Mouse (Mus musculus): ENCODE measurements around the gene Icam5. TPM values are rescaled to one million over a fixed set of nuclear protein-coding genes. Genes with fewer than 3 reads are reported as not detected.
A peak's percentile ranks its signal among the peaks of the same experiment; 100 is the strongest.

Gene Icam5
- polyA plus RNA-seq, 1 experiment: 0.31 TPM

GRCm38 (mm10) chr9:21045235-21045634 is 13.4 kb downstream of the Icam5 start:
- TF ChIP-seq POLR2A (IDR thresholded peaks at IDR 0.05; ENCODE audit: borderline replicate concordance, low read depth, low read length) (no peak), CTCF (IDR thresholded peaks at IDR 0.05; ENCODE audit: low read depth, low read length) (no peak)
- no peak overlapping the region for H3K27ac ChIP-seq (ENCODE audit: insufficient read depth, low read depth, low read length)
- H3K4me1 ChIP-seq (ENCODE audit: control insufficient read depth, insufficient read depth, low read length): peaks cover 12% of the 10 kb centered on the region

DNA sequence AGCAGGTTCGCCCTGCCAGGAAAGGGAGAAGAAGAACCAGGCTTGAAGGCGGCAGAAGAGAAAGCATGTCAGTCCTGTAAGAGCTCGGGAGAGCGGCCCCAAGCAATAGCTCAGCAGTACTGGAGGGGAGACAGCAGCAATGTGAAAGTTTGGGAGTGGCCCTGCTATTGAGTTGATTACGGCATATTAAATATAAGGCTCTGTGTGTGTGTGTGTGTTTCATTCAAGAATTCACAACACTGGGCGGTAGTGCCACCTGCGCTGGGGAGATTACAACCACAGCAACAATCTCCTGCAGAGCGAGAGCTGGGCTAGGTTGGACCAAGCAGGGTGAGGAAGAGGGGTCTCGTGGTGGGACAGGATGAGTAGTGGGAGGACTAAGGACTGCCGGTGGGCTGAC is 19.7 kb downstream of the Icam5 start:
- TF ChIP-seq CTCF (IDR thresholded peaks at IDR 0.05; ENCODE audit: low read depth, low read length) (no peak), POLR2A (IDR thresholded peaks at IDR 0.05; ENCODE audit: borderline replicate concordance, low read depth, low read length) (no peak)
- Histone ChIP-seq H3K4me3 (ENCODE audit: insufficient read depth, low read length) (no peak overlapping the region), H3K4me1 (ENCODE audit: control insufficient read depth, insufficient read depth, low read length) (no peaks in the 10 kb centered on the region), H3K27ac (ENCODE audit: insufficient read depth, low read depth, low read length) (no peak overlapping the region)

More at GRCm38 (mm10) chr9:21045235-21045634, 13.4 kb downstream of the Icam5 start:
- no peak overlapping the region for H3K4me3 ChIP-seq (ENCODE audit: insufficient read depth, low read length)

DNA sequence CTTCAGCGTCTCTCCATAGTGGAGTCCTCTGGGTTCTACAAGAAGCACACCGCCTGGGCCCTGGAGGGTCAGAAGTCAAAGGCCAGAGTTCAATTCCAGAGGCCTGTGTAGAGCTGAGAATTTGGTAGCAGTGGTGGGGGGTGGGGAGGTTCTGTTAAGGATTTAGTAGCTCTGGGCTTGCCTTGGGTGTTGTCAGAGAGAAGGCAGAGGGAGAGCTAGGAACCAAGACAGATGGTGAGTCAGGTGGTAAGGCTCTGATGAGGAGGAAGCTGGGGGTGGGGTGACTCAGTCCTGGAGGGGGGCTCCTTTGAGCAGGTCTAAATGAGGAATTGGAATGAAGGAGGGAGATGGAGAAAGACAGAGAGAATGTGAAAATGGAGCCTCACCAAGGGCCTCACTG is 31.1 kb downstream of the Icam5 start:
- peaks cover 7% of the 10 kb centered on the region for H3K4me1 ChIP-seq (ENCODE audit: control insufficient read depth, insufficient read depth, low read length)
- H3K27ac ChIP-seq (ENCODE audit: insufficient read depth, low read depth, low read length): no peak overlapping the region
- no peak for TF ChIP-seq POLR2A (IDR thresholded peaks at IDR 0.05; ENCODE audit: borderline replicate concordance, low read depth, low read length)
- no peak for TF ChIP-seq CTCF (IDR thresholded peaks at IDR 0.05; ENCODE audit: low read depth, low read length)
- no peak overlapping the region for H3K4me3 ChIP-seq (ENCODE audit: insufficient read depth, low read length)

DNA sequence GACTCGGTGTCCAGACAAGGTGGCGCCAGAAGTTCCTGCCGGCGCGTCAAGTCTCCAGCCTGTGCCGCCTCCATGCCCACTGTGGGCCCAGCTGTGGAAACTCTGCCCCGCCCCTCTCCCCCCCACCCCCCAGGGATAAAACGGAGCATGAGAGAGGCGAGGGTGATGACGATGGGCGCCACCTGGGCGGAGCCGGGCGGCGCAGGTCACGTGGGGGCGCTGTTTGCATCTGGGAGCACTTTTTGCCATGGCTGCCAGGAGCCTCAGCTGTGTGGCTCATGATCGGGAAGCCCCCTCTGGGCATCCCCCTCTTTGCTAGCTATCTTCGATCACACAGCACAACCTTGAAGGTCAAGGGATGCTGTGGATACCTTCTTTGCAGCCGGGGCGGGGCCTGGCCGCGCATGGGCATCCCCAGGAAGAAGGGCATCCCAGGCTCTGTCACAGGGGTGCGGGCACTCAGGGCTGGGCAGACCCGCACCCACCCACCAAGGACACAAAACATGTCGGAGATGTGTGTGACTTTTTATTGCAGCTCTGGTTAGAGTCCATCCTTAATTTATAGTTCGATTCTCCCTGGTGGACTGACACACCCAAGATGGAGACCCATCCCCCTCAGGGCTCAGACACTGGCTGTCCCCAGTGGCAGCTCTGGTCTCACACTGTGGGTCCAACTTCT is 35.3 kb downstream of the Icam5 start, which contains the start of gene Zglp1:
Gene Zglp1, minus strand, starts transcription at position 88 of the 679 bp plus-strand sequence.
- no peak within 1 kb of the TSS for H3K27ac ChIP-seq (ENCODE audit: insufficient read depth, low read depth, low read length)
- peaks cover 13% of the 10 kb centered on the region for H3K4me1 ChIP-seq (ENCODE audit: control insufficient read depth, insufficient read depth, low read length)
- TF ChIP-seq POLR2A (IDR thresholded peaks at IDR 0.05; ENCODE audit: borderline replicate concordance, low read depth, low read length): no peak
- TF ChIP-seq CTCF (IDR thresholded peaks at IDR 0.05; ENCODE audit: low read depth, low read length): no peak
- H3K4me3 ChIP-seq (ENCODE audit: insufficient read depth, low read length): no peak within 1 kb of the TSS

DNA sequence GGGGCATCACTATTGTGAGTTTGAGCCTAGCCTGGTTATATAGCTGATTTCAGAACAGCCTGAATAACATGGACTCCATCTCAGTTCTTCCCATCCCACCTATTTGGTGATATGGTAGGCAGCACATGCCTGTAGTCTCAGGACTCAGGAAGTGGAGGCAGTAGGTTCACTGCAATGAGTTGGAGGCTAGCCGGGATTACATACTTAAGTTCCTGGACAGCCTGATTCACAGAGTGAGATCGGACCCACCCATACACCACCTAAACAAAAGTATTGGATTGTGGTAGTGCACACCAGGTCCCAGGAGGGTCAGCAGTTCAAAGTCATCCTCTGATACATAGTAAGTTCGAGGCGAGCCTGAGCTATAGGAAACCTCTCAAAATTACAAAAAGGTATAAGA is 40.8 kb downstream of the Icam5 start:
- Histone ChIP-seq H3K4me1 (ENCODE audit: control insufficient read depth, insufficient read depth, low read length) (peaks cover 9% of the 10 kb centered on the region), H3K4me3 (ENCODE audit: insufficient read depth, low read length) (peak overlapping the region; percentile 95), H3K27ac (ENCODE audit: insufficient read depth, low read depth, low read length) (peak overlapping the region; percentile 48; the same call in 1 of the 2 replicates)
- TF ChIP-seq CTCF (IDR thresholded peaks at IDR 0.05; ENCODE audit: low read depth, low read length) (no peak), POLR2A (IDR thresholded peaks at IDR 0.05; ENCODE audit: borderline replicate concordance, low read depth, low read length) (no peak)

DNA sequence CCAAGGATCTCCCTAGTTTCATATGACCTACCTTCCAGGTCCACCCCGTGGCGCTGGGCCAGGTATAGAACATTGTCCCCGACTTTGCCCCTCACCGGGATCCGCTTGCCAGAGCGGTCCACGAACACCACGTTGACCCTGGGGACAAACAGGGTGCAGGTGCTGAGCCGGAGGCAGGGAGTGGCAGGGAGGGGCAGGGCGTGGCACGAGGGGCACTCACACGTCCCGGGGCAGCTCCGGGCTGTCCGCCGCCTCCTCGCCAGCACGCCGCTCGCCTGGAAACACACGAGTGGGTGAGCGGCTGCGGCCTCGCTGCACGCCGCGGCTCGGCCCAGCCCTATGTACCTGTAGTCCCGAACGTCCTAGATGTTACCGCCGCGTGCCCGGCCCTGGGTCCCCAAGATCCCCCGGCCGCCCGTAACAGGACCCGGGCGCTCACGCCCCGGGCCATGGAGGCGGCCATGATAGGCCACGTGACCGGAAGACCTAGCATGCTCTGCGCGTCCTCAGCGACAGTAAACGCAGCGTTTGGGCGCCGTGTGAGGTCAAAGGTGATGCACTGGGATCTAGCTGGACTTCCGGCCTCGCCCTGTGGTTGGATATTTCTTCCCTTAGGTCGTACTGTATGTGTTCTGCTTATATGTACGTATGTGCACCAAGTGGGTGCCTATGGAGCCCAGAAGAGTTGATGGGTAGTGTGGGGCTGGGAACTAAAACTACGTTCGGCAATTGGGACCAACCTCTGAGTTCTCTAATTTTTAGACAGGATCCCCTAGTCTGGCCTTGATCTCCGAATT is 41.4 kb downstream of the Icam5 start, which contains the start of the genes Gm49373 and Fdx1l:
Gene Gm49373, minus strand, starts transcription at position 53 of the 797 bp plus-strand sequence.
Gene Fdx1l, minus strand, starts transcription at position 571 of the 797 bp plus-strand sequence.
- Histone ChIP-seq H3K27ac (ENCODE audit: insufficient read depth, low read depth, low read length) (peak within 1 kb of the TSS; percentile 48), H3K4me1 (ENCODE audit: control insufficient read depth, insufficient read depth, low read length) (peaks cover 9% of the 10 kb centered on the region), H3K4me3 (ENCODE audit: insufficient read depth, low read length) (peak within 1 kb of the TSS; percentile 95)
- TF ChIP-seq POLR2A (IDR thresholded peaks at IDR 0.05; ENCODE audit: borderline replicate concordance, low read depth, low read length): no peak; the same call in 1 of the 2 replicates
- TF ChIP-seq CTCF (IDR thresholded peaks at IDR 0.05; ENCODE audit: low read depth, low read length): no peak

- Histone ChIP-seq H3K4me3 (ENCODE audit: insufficient read depth, low read length) (no peak overlapping the region), H3K4me1 (ENCODE audit: control insufficient read depth, insufficient read depth, low read length) (peaks cover 9% of the 10 kb centered on the region), H3K27ac (ENCODE audit: insufficient read depth, low read depth, low read length) (no peak overlapping the region)
- no peak for TF ChIP-seq CTCF (IDR thresholded peaks at IDR 0.05; ENCODE audit: low read depth, low read length)
- TF ChIP-seq POLR2A (IDR thresholded peaks at IDR 0.05; ENCODE audit: borderline replicate concordance, low read depth, low read length): no peak
Measured at GRCm38 (mm10) chr9:21074173-21074572, 42.3 kb downstream of the Icam5 start.

DNA sequence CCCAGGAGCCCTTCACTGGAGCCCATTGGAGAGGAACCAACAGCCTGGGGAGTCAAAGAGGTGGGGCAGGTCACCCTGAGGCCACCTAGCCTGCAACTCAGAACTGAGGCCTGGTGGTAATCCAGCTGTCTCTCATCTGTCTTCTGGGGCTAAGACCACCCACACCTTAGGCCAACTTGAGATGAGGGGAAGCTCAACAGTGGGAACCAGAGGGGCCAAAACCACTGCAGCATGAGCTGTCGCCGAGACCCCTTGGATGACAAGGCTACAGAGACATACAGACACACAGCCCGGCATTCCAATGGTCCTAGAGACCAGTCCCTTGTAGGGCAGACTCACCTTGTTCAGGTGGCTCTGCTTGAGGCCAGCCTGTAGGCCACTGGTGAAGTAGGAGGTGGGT is 43.8 kb downstream of the Icam5 start:
- H3K27ac ChIP-seq (ENCODE audit: insufficient read depth, low read depth, low read length): no peak overlapping the region
- no peak overlapping the region for H3K4me3 ChIP-seq (ENCODE audit: insufficient read depth, low read length)
- no peak for TF ChIP-seq CTCF (IDR thresholded peaks at IDR 0.05; ENCODE audit: low read depth, low read length)
- TF ChIP-seq POLR2A (IDR thresholded peaks at IDR 0.05; ENCODE audit: borderline replicate concordance, low read depth, low read length): no peak
- peaks cover 9% of the 10 kb centered on the region for H3K4me1 ChIP-seq (ENCODE audit: control insufficient read depth, insufficient read depth, low read length)

GRCm38 (mm10) chr9:21081127-21081526 is 49.3 kb downstream of the Icam5 start:
- H3K27ac ChIP-seq (ENCODE audit: insufficient read depth, low read depth, low read length): no peak overlapping the region
- no peaks in the 10 kb centered on the region for H3K4me1 ChIP-seq (ENCODE audit: control insufficient read depth, insufficient read depth, low read length)
- TF ChIP-seq POLR2A (IDR thresholded peaks at IDR 0.05; ENCODE audit: borderline replicate concordance, low read depth, low read length) (no peak), CTCF (IDR thresholded peaks at IDR 0.05; ENCODE audit: low read depth, low read length) (no peak)

GRCm38 (mm10) chr9:21083324-21083723 is 51.5 kb downstream of the Icam5 start:
- TF ChIP-seq POLR2A (IDR thresholded peaks at IDR 0.05; ENCODE audit: borderline replicate concordance, low read depth, low read length) (no peak), CTCF (IDR thresholded peaks at IDR 0.05; ENCODE audit: low read depth, low read length) (no peak)
- no peak overlapping the region for H3K27ac ChIP-seq (ENCODE audit: insufficient read depth, low read depth, low read length)
- H3K4me1 ChIP-seq (ENCODE audit: control insufficient read depth, insufficient read depth, low read length): no peaks in the 10 kb centered on the region
- H3K4me3 ChIP-seq (ENCODE audit: insufficient read depth, low read length): no peak overlapping the region

More at GRCm38 (mm10) chr9:21081127-21081526, 49.3 kb downstream of the Icam5 start:
- H3K4me3 ChIP-seq (ENCODE audit: insufficient read depth, low read length): no peak overlapping the region

Other genes starting within 250 kb of the Icam5 start
- gene Col5a3, start 217.0 kb upstream of the Icam5 start, polyA plus RNA-seq (2012; ENCODE audit: insufficient read depth, insufficient read length, missing spikeins): 0.15 and 0.31 TPM in 2 replicates
- not detected in 2 replicates for gene Rdh8, start 213.6 kb upstream of the Icam5 start, polyA plus RNA-seq (2012; ENCODE audit: insufficient read depth, insufficient read length, missing spikeins)
- gene A230050P20Rik, start 163.4 kb upstream of the Icam5 start, polyA plus RNA-seq (2012; ENCODE audit: insufficient read depth, insufficient read length, missing spikeins): 19.9 and 23.5 TPM in 2 replicates
- 1.4 and 1.7 TPM in 2 replicates for gene Angptl6, start 152.3 kb upstream of the Icam5 start, polyA plus RNA-seq (2012; ENCODE audit: insufficient read depth, insufficient read length, missing spikeins)
- gene Ppan, start 143.9 kb upstream of the Icam5 start, polyA plus RNA-seq (2012; ENCODE audit: insufficient read depth, insufficient read length, missing spikeins): 9.2 and 11.9 TPM in 2 replicates
- gene Eif3g, start 133.4 kb upstream of the Icam5 start, polyA plus RNA-seq (2012; ENCODE audit: insufficient read depth, insufficient read length, missing spikeins): 65.4 and 71.5 TPM in 2 replicates
- 53.0 and 54.5 TPM in 2 replicates for gene Dnmt1, start 72.2 kb upstream of the Icam5 start, polyA plus RNA-seq (2012; ENCODE audit: insufficient read depth, insufficient read length, missing spikeins)
- 46.5 and 48.2 TPM in 2 replicates for gene S1pr2, start 55.3 kb upstream of the Icam5 start, polyA plus RNA-seq (2012; ENCODE audit: insufficient read depth, insufficient read length, missing spikeins)
- 52.7 and 61.3 TPM in 2 replicates for gene Mrpl4, start 29.3 kb upstream of the Icam5 start, polyA plus RNA-seq (2012; ENCODE audit: insufficient read depth, insufficient read length, missing spikeins)
- 67.4 and 79.0 TPM in 2 replicates for gene Icam1, start 16.1 kb upstream of the Icam5 start, polyA plus RNA-seq (2012; ENCODE audit: insufficient read depth, insufficient read length, missing spikeins)
- not detected in 2 replicates for gene Icam4, start 2.7 kb upstream of the Icam5 start, polyA plus RNA-seq (2012; ENCODE audit: insufficient read depth, insufficient read length, missing spikeins)
- not detected in 2 replicates for gene Zglp1, start 35.0 kb downstream of the Icam5 start, polyA plus RNA-seq (2012; ENCODE audit: insufficient read depth, insufficient read length, missing spikeins)
- not detected in 2 replicates for gene Gm49373, start 41.0 kb downstream of the Icam5 start, polyA plus RNA-seq (2012; ENCODE audit: insufficient read depth, insufficient read length, missing spikeins)
- gene Fdx1l, start 41.5 kb downstream of the Icam5 start, polyA plus RNA-seq (2012; ENCODE audit: insufficient read depth, insufficient read length, missing spikeins): 24.8 and 32.1 TPM in 2 replicates
- 0.56 and 1.3 TPM in 2 replicates for gene Gm38431, start 59.9 kb downstream of the Icam5 start, polyA plus RNA-seq (2012; ENCODE audit: insufficient read depth, insufficient read length, missing spikeins)
- 31.2 and 35.4 TPM in 2 replicates for gene Raver1, start 59.9 kb downstream of the Icam5 start, polyA plus RNA-seq (2012; ENCODE audit: insufficient read depth, insufficient read length, missing spikeins)
- 46.3 and 47.1 TPM in 2 replicates for gene Tyk2, start 99.2 kb downstream of the Icam5 start, polyA plus RNA-seq (2012; ENCODE audit: insufficient read depth, insufficient read length, missing spikeins)
- 104 and 110 TPM in 2 replicates for gene Cdc37, start 117.9 kb downstream of the Icam5 start, polyA plus RNA-seq (2012; ENCODE audit: insufficient read depth, insufficient read length, missing spikeins)
- gene Pde4a, start 133.6 kb downstream of the Icam5 start, polyA plus RNA-seq (2012; ENCODE audit: insufficient read depth, insufficient read length, missing spikeins): 13.2 and 14.2 TPM in 2 replicates
- gene Keap1, start 207.3 kb downstream of the Icam5 start, polyA plus RNA-seq (2012; ENCODE audit: insufficient read depth, insufficient read length, missing spikeins): 34.9 and 36.4 TPM in 2 replicates
- not detected in 2 replicates for gene S1pr5, start 216.4 kb downstream of the Icam5 start, polyA plus RNA-seq (2012; ENCODE audit: insufficient read depth, insufficient read length, missing spikeins)
- gene Atg4d, start 233.2 kb downstream of the Icam5 start, polyA plus RNA-seq (2012; ENCODE audit: insufficient read depth, insufficient read length, missing spikeins): 10.8 and 11.8 TPM in 2 replicates

Data from bone marrow macrophage, adult 2 months (primary cell).